Mouse (Mus musculus): Measurements from ENCODE around the gene Aimp2. TPM values are rescaled to one million over a fixed set of nuclear protein-coding genes. Genes with fewer than 3 reads are reported as not detected.

Aimp2 gene
- total RNA-seq, 2 experiments from 2014 or later: 43.6 to 45.8 TPM

GRCm38 (mm10) chr5:143902111-143902510, 7.5 kb downstream of the Aimp2 start:
- DNase-seq: no peak

- DNase-seq: no peak
Measured at GRCm38 (mm10) chr5:143897635-143898330, 11.9 kb downstream of the Aimp2 start, which contains the start of gene Ankrd61. TSS of gene Ankrd61 (minus strand) at chr5:143897685.

- no peak for DNase-seq
Measured at GRCm38 (mm10) chr5:143893396-143893795, 16.3 kb downstream of the Aimp2 start.

GRCm38 (mm10) chr5:143892255-143892886, 17.3 kb downstream of the Aimp2 start:
- DNase-seq: peak; percentile 14

GRCm38 (mm10) chr5:143890741-143891140, 18.9 kb downstream of the Aimp2 start:
- DNase-seq: no peak

- DNase-seq: no peak
Measured at GRCm38 (mm10) chr5:143885274-143885673, 24.4 kb downstream of the Aimp2 start.

GRCm38 (mm10) chr5:143874571-143874970, 35.1 kb downstream of the Aimp2 start:
- DNase-seq: no peak

- DNase-seq: no peak
Measured at GRCm38 (mm10) chr5:143871547-143872169, 38.0 kb downstream of the Aimp2 start.

Other genes with a start within 250 kb of the Aimp2 start
- 10 to 100 TPM; 14.3 to 15.3 TPM for gene Usp42, start 177.6 kb downstream of the Aimp2 start, total RNA-seq (2021)
- 10 to 100 TPM; 20.0 to 20.7 TPM for gene Eif2ak1, start 92.1 kb downstream of the Aimp2 start, total RNA-seq (2021)
- under 1 TPM in 1 of 2 experiments, not detected in 1; 0.24 TPM for gene Ankrd61, start 12.2 kb downstream of the Aimp2 start, total RNA-seq (2021)
- gene Pms2, start 117 bp upstream of the Aimp2 start, total RNA-seq (2021): 10 to 100 TPM; 12.1 to 12.7 TPM
- gene Gm42421, start 18.3 kb upstream of the Aimp2 start, total RNA-seq (2021): 1 to 10 TPM in 1 of 2 experiments, under 1 TPM in 1; 0.74 to 1.0 TPM
- gene Rsph10b, start 23.2 kb upstream of the Aimp2 start, total RNA-seq (2021): under 1 TPM; 0.33 to 0.38 TPM
- 10 to 100 TPM; 43.1 to 43.8 TPM for gene Ccz1, start 105.0 kb upstream of the Aimp2 start, total RNA-seq (2021)
- not detected for gene Ocm, start 116.8 kb upstream of the Aimp2 start, total RNA-seq (2021)
- gene Lmtk2, start 190.6 kb upstream of the Aimp2 start, total RNA-seq (2021): 10 to 100 TPM; 19.0 to 20.8 TPM